Mouse (Mus musculus) lung, embryonic 15.5 days (tissue): ENCODE data around the gene Arhgef3. TPM values are rescaled to one million over a fixed set of nuclear protein-coding genes. Genes with fewer than 3 reads are reported as not detected.

Experiments used
- ATAC-seq: fragments of 200-750 bp; cut with Nextera tagmentation; 2 replicates; pipeline ENCODE4 v1.8.0; 2017; ENCODE audit warnings: moderate number of reproducible peaks, borderline replicate concordance; ENCODE audit not compliant: low FRiP score, low TSS enrichment; ENCODE audit errors: extremely low read depth
- H3K27ac ChIP-seq: fragments of 300-500 bp; sonication (generic); 2 replicates; pipeline ENCODE4 v1.5.1; 2015; ENCODE audit warnings: moderate library complexity, mild to moderate bottlenecking, inconsistent platforms
- H3K27me3 ChIP-seq: fragments of 300-500 bp; sonication (generic); 2 replicates; pipeline ENCODE4 v1.6.1; 2015; ENCODE audit warnings: inconsistent platforms
- H3K36me3 ChIP-seq: fragments of 300-500 bp; sonication (generic); 2 replicates; pipeline ENCODE4 v1.6.1; 2015; ENCODE audit warnings: inconsistent platforms
- H3K4me1 ChIP-seq: fragments of 300-500 bp; sonication (generic); 2 replicates; pipeline ENCODE4 v1.6.1; 2015; ENCODE audit warnings: inconsistent platforms
- H3K4me2 ChIP-seq: fragments of 300-500 bp; sonication (generic); 2 replicates; pipeline ENCODE4 v1.6.1; 2015; ENCODE audit warnings: inconsistent platforms, mild to moderate bottlenecking, moderate library complexity
- H3K4me3 ChIP-seq: fragments of 300-500 bp; sonication (generic); 2 replicates; pipeline ENCODE4 v1.5.1; 2015; ENCODE audit warnings: mild to moderate bottlenecking, inconsistent platforms
- H3K9ac ChIP-seq: fragments of 300-500 bp; sonication (generic); 2 replicates; pipeline ENCODE4 v1.6.1; 2015; ENCODE audit warnings: inconsistent platforms
- H3K9me3 ChIP-seq: fragments of 300-500 bp; sonication (generic); 2 replicates; pipeline ENCODE4 v1.6.1; 2016; ENCODE audit warnings: inconsistent platforms
- WGBS: fragments of 180-500 bp; shearing (Covaris S2); methylation state at CpG from one replicate; pipeline ENCODE4 v1.1.7; 2015; 5-methylcytosine and 5-hydroxymethylcytosine counted together
- polyA plus RNA-seq: library from polyadenylated mRNA; unstranded; fragments of >200 nt; fragmentation: Nextera tagmentation; extraction: Ambion mirVana; gene quantifications from 2 replicates; pipeline ENCODE4 v1.2.1, GENCODE M21; 2015

Arhgef3 gene
- polyA plus RNA-seq, 1 experiment from 2014 or later, result 10.9 TPM

- no peaks in the 10 kb centered on the region for H3K36me3 ChIP-seq
- H3K27me3 ChIP-seq, result no peaks in the 10 kb centered on the region
- H3K27ac ChIP-seq, result no peak overlapping the region
- WGBS, result 60% methylated on average over 6 of the region's 6 CpGs
- H3K9ac ChIP-seq, result no peak overlapping the region
- no peaks in the 10 kb centered on the region for H3K4me1 ChIP-seq
- ATAC-seq, result no peak
- H3K4me3 ChIP-seq, result no peak overlapping the region
- H3K9me3 ChIP-seq, result no peaks in the 10 kb centered on the region
- H3K4me2 ChIP-seq, result no peak overlapping the region
Measured at GRCm38 (mm10) chr14:27262349-27262748, 147.7 kb downstream of the Arhgef3 start.

GRCm38 (mm10) chr14:27266601-27267000 lies 151.9 kb downstream of the Arhgef3 start:
- WGBS, result 73% methylated on average over 1 of the region's 1 CpGs
- no peaks in the 10 kb centered on the region for H3K4me1 ChIP-seq
- H3K9me3 ChIP-seq, result no peaks in the 10 kb centered on the region
- no peak overlapping the region for H3K27ac ChIP-seq
- no peaks in the 10 kb centered on the region for H3K36me3 ChIP-seq
- H3K9ac ChIP-seq, result no peak overlapping the region
- no peaks in the 10 kb centered on the region for H3K27me3 ChIP-seq
- no peak overlapping the region for H3K4me3 ChIP-seq
- no peak for ATAC-seq
- H3K4me2 ChIP-seq, result no peak overlapping the region

- Histone ChIP-seq H3K4me2 (no peak overlapping the region), H3K27me3 (no peaks in the 10 kb centered on the region), H3K36me3 (no peaks in the 10 kb centered on the region), H3K27ac (no peak overlapping the region), H3K4me3 (no peak overlapping the region), H3K9me3 (no peaks in the 10 kb centered on the region), H3K4me1 (no peaks in the 10 kb centered on the region), H3K9ac (no peak overlapping the region)
- 70% methylated on average over 5 of the region's 5 CpGs for WGBS
- ATAC-seq, result no peak
Measured at GRCm38 (mm10) chr14:27268137-27268536, 153.4 kb downstream of the Arhgef3 start.

- Histone ChIP-seq H3K27me3 (no peaks in the 10 kb centered on the region), H3K27ac (no peak overlapping the region), H3K4me2 (no peak overlapping the region), H3K4me1 (no peaks in the 10 kb centered on the region), H3K9ac (no peak overlapping the region), H3K4me3 (no peak overlapping the region), H3K9me3 (no peaks in the 10 kb centered on the region), H3K36me3 (no peaks in the 10 kb centered on the region)
- WGBS, result 79% methylated on average over 16 of the region's 16 CpGs
- ATAC-seq, result no peak
Measured at GRCm38 (mm10) chr14:27268986-27269700, 154.4 kb downstream of the Arhgef3 start.

GRCm38 (mm10) chr14:27269836-27270235 lies 155.1 kb downstream of the Arhgef3 start:
- Histone ChIP-seq H3K4me1 (no peaks in the 10 kb centered on the region), H3K4me2 (no peak overlapping the region), H3K4me3 (no peak overlapping the region), H3K27ac (no peak overlapping the region), H3K9ac (no peak overlapping the region), H3K9me3 (no peaks in the 10 kb centered on the region), H3K36me3 (no peaks in the 10 kb centered on the region), H3K27me3 (no peaks in the 10 kb centered on the region)
- ATAC-seq, result no peak
- 45% methylated on average over 4 of the region's 4 CpGs for WGBS

- H3K4me2 ChIP-seq, result no peak overlapping the region
- no peak overlapping the region for H3K27ac ChIP-seq
- no peaks in the 10 kb centered on the region for H3K27me3 ChIP-seq
- H3K4me3 ChIP-seq, result no peak overlapping the region
- H3K9ac ChIP-seq, result no peak overlapping the region
- H3K36me3 ChIP-seq, result no peaks in the 10 kb centered on the region
- no peaks in the 10 kb centered on the region for H3K9me3 ChIP-seq
- H3K4me1 ChIP-seq, result no peaks in the 10 kb centered on the region
- ATAC-seq, result no peak
- 87% methylated on average over 4 of the region's 4 CpGs for WGBS
Measured at GRCm38 (mm10) chr14:27270466-27270865, 155.8 kb downstream of the Arhgef3 start.

GRCm38 (mm10) chr14:27271371-27272071 lies 156.8 kb downstream of the Arhgef3 start:
- Histone ChIP-seq H3K36me3 (no peaks in the 10 kb centered on the region), H3K9ac (no peak overlapping the region), H3K9me3 (no peaks in the 10 kb centered on the region), H3K27ac (no peak overlapping the region), H3K4me2 (no peak overlapping the region), H3K4me1 (no peaks in the 10 kb centered on the region), H3K4me3 (no peak overlapping the region), H3K27me3 (no peaks in the 10 kb centered on the region)
- no peak for ATAC-seq
- WGBS, result 51% methylated on average over 10 of the region's 10 CpGs

GRCm38 (mm10) chr14:27272072-27272834 lies 157.6 kb downstream of the Arhgef3 start:
- no peaks in the 10 kb centered on the region for H3K36me3 ChIP-seq
- no peak overlapping the region for H3K4me2 ChIP-seq
- H3K27ac ChIP-seq, result no peak overlapping the region
- no peak overlapping the region for H3K9ac ChIP-seq
- no peaks in the 10 kb centered on the region for H3K9me3 ChIP-seq
- H3K4me1 ChIP-seq, result no peaks in the 10 kb centered on the region
- no peak overlapping the region for H3K4me3 ChIP-seq
- 39% methylated on average over 11 of the region's 11 CpGs for WGBS
- ATAC-seq, result no peak
- H3K27me3 ChIP-seq, result no peaks in the 10 kb centered on the region

- Histone ChIP-seq H3K4me3 (no peak overlapping the region), H3K4me2 (no peak overlapping the region), H3K4me1 (no peaks in the 10 kb centered on the region), H3K36me3 (no peaks in the 10 kb centered on the region), H3K9ac (no peak overlapping the region), H3K9me3 (no peaks in the 10 kb centered on the region), H3K27ac (no peak overlapping the region), H3K27me3 (no peaks in the 10 kb centered on the region)
- ATAC-seq, result no peak
- 65% methylated on average over 2 of the region's 2 CpGs for WGBS
Measured at GRCm38 (mm10) chr14:27272835-27273138, 158.1 kb downstream of the Arhgef3 start.

- Histone ChIP-seq H3K9ac (no peak overlapping the region), H3K36me3 (no peaks in the 10 kb centered on the region), H3K9me3 (no peaks in the 10 kb centered on the region), H3K27me3 (no peaks in the 10 kb centered on the region), H3K4me2 (no peak overlapping the region), H3K4me1 (no peaks in the 10 kb centered on the region), H3K4me3 (no peak overlapping the region), H3K27ac (no peak overlapping the region)
- no peak for ATAC-seq
Measured at GRCm38 (mm10) chr14:27273169-27273568, 158.5 kb downstream of the Arhgef3 start.

GRCm38 (mm10) chr14:27277259-27277658 lies 162.6 kb downstream of the Arhgef3 start:
- no peaks in the 10 kb centered on the region for H3K27me3 ChIP-seq
- H3K27ac ChIP-seq, result no peak overlapping the region
- no peak overlapping the region for H3K4me3 ChIP-seq
- H3K4me1 ChIP-seq, result no peaks in the 10 kb centered on the region
- WGBS, result 58% methylated on average over 3 of the region's 3 CpGs
- ATAC-seq, result no peak
- H3K36me3 ChIP-seq, result no peaks in the 10 kb centered on the region
- H3K9me3 ChIP-seq, result no peaks in the 10 kb centered on the region
- H3K4me2 ChIP-seq, result no peak overlapping the region
- H3K9ac ChIP-seq, result no peak overlapping the region

GRCm38 (mm10) chr14:27280201-27280890 lies 165.6 kb downstream of the Arhgef3 start:
- Histone ChIP-seq H3K27ac (no peak overlapping the region), H3K9ac (no peak overlapping the region), H3K4me3 (no peak overlapping the region), H3K27me3 (no peaks in the 10 kb centered on the region), H3K9me3 (no peaks in the 10 kb centered on the region), H3K4me2 (no peak overlapping the region), H3K36me3 (no peaks in the 10 kb centered on the region), H3K4me1 (no peaks in the 10 kb centered on the region)
- ATAC-seq, result no peak
- 78% methylated on average over 8 of the region's 8 CpGs for WGBS
